Mouse (Mus musculus): ENCODE data around the gene Cecr2. TPM values are rescaled to one million over a fixed set of nuclear protein-coding genes. Genes with fewer than 3 reads are reported as not detected.
A peak's percentile ranks its signal among the peaks of the same experiment; 100 is the strongest.

Cecr2 gene
- polyA plus RNA-seq, 1 experiment = 7.6 TPM

- H3K4me3 ChIP-seq (replicated peaks; ENCODE audit: insufficient read depth, low read depth, low read length) = no peak overlapping the region
- no peak for TF ChIP-seq POLR2A (IDR thresholded peaks at IDR 0.05; ENCODE audit: borderline replicate concordance, insufficient read depth, low read length)
- DNase-seq = no peak
- 63% methylated on average over 3 of the region's 3 CpGs for WGBS
- no peaks in the 10 kb centered on the region for H3K27me3 ChIP-seq (ENCODE audit: control insufficient read depth, insufficient read depth, low read length)
- H3K27ac ChIP-seq (ENCODE audit: insufficient read depth, low read length) = no peak overlapping the region; the same call in 1 of the 2 replicates
- H3K4me1 ChIP-seq (ENCODE audit: control insufficient read depth, insufficient read depth, low read length) = peaks cover 8% of the 10 kb centered on the region
Measured at GRCm38 (mm10) chr6:120714806-120715205, 48.6 kb downstream of the Cecr2 start.

DNA sequence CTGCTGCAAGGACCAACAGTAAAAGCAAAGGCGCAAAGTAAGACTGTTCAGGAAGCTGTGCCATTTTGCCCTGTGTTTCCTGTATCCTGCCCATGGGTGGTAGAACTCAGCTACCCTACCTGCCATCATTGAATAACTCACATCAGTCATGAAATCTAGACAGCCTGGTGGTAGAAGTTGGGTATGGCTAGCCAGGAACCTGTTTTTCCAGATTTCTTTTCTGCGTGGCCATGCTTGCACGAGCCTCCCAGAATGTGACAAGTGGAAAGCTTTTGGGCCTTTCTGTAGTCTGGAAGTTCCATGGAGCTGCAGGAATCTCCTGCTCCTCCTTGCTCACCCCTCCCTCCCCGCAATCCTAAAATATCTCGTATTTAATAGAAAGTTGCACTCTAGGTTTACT lies 49.1 kb downstream of the Cecr2 start:
- TF ChIP-seq POLR2A (IDR thresholded peaks at IDR 0.05; ENCODE audit: borderline replicate concordance, insufficient read depth, low read length) = no peak
- TF ChIP-seq CTCF (IDR thresholded peaks at IDR 0.05; ENCODE audit: borderline replicate concordance, insufficient read depth, low read depth, low read length) = peak; percentile 16; the same call in 1 of the 2 replicates

GRCm38 (mm10) chr6:120715851-120716250 lies 49.7 kb downstream of the Cecr2 start:
- no peak for TF ChIP-seq POLR2A (IDR thresholded peaks at IDR 0.05; ENCODE audit: borderline replicate concordance, insufficient read depth, low read length)
- no peak for TF ChIP-seq CTCF (IDR thresholded peaks at IDR 0.05; ENCODE audit: borderline replicate concordance, insufficient read depth, low read depth, low read length)
- peak in 1 of 2 experiments; percentile 38 for DNase-seq
- no peak overlapping the region for H3K27ac ChIP-seq (ENCODE audit: insufficient read depth, low read length)

More for the DNA sequence above, 49.1 kb downstream of the Cecr2 start:
- no peaks in the 10 kb centered on the region for H3K27me3 ChIP-seq (ENCODE audit: control insufficient read depth, insufficient read depth, low read length)
- peaks cover 8% of the 10 kb centered on the region for H3K4me1 ChIP-seq (ENCODE audit: control insufficient read depth, insufficient read depth, low read length)
- DNase-seq = no peak
- no peak overlapping the region; the same call in 1 of the 2 replicates for H3K27ac ChIP-seq (ENCODE audit: insufficient read depth, low read length)
- no peak overlapping the region for H3K4me3 ChIP-seq (replicated peaks; ENCODE audit: insufficient read depth, low read depth, low read length)
- WGBS = 69% methylated on average over 5 of the region's 5 CpGs

DNA sequence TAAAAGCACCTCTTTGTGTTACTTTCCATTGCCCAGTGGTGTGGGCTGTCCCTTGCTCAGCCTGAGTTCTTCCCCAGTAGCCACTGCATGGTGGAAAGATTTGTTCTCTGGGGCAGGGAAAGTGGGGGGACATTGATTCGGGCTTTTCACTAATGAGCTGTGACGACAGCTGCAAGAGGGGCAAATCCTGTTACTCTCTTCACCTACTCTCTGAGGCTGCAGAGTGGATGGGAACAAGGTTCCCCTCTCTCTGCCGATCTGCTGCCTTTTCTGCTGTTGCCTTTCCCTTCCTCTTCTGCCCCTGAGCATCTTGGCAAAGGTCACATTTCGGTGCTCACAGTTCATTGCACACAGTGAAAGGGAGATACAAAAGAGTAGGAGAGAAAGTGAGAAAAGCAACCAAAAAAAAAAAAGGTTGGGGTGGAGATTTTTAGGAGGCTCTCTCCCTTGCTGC lies 50.4 kb downstream of the Cecr2 start:
- peaks cover 8% of the 10 kb centered on the region for H3K4me1 ChIP-seq (ENCODE audit: control insufficient read depth, insufficient read depth, low read length)
- H3K4me3 ChIP-seq (replicated peaks; ENCODE audit: insufficient read depth, low read depth, low read length) = no peak overlapping the region
- TF ChIP-seq CTCF (IDR thresholded peaks at IDR 0.05; ENCODE audit: borderline replicate concordance, insufficient read depth, low read depth, low read length) (no peak), POLR2A (IDR thresholded peaks at IDR 0.05; ENCODE audit: borderline replicate concordance, insufficient read depth, low read length) (no peak)
- no peak overlapping the region for H3K27ac ChIP-seq (ENCODE audit: insufficient read depth, low read length)
- peak in 1 of 2 experiments; percentile 30 for DNase-seq
- 10% methylated on average over 4 of the region's 4 CpGs for WGBS
- H3K27me3 ChIP-seq (ENCODE audit: control insufficient read depth, insufficient read depth, low read length) = no peaks in the 10 kb centered on the region

More at GRCm38 (mm10) chr6:120715851-120716250, 49.7 kb downstream of the Cecr2 start:
- H3K4me1 ChIP-seq (ENCODE audit: control insufficient read depth, insufficient read depth, low read length) = peaks cover 8% of the 10 kb centered on the region
- H3K27me3 ChIP-seq (ENCODE audit: control insufficient read depth, insufficient read depth, low read length) = no peaks in the 10 kb centered on the region
- H3K4me3 ChIP-seq (replicated peaks; ENCODE audit: insufficient read depth, low read depth, low read length) = no peak overlapping the region

GRCm38 (mm10) chr6:120725986-120726385 lies 59.8 kb downstream of the Cecr2 start:
- H3K27ac ChIP-seq (ENCODE audit: insufficient read depth, low read length) = no peak overlapping the region
- DNase-seq = peak in 1 of 2 experiments; percentile 49
- no peaks in the 10 kb centered on the region for H3K4me1 ChIP-seq (ENCODE audit: control insufficient read depth, insufficient read depth, low read length)
- H3K4me3 ChIP-seq (replicated peaks; ENCODE audit: insufficient read depth, low read depth, low read length) = no peak overlapping the region
- WGBS = 1% methylated on average over 2 of the region's 2 CpGs
- TF ChIP-seq POLR2A (IDR thresholded peaks at IDR 0.05; ENCODE audit: borderline replicate concordance, insufficient read depth, low read length) = no peak
- no peak for TF ChIP-seq CTCF (IDR thresholded peaks at IDR 0.05; ENCODE audit: borderline replicate concordance, insufficient read depth, low read depth, low read length)
- no peaks in the 10 kb centered on the region for H3K27me3 ChIP-seq (ENCODE audit: control insufficient read depth, insufficient read depth, low read length)

DNA sequence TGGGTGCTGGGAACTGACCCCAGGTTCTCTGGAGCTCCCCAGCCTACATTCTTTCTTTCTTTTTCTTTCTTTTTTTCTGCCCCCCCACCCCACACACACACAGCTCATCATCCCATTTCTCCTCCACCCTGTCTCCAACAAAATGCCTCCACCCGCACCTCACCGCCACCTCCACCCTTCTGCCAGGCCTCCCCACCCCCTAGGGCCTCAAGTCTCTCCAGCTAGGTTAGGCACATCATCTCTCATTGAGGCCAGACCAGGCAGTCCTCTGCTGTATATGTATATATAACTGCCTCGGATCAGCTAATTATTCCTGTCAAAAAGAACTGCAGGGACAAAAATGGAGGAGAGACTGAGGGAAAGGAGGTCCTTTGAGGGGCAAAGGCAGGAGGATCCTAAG lies 69.8 kb downstream of the Cecr2 start:
- Histone ChIP-seq H3K4me1 (ENCODE audit: control insufficient read depth, insufficient read depth, low read length) (0 out of 2 replicates have a peak, but pooled peaks cover 3% of the 10 kb centered on the region), H3K27ac (ENCODE audit: insufficient read depth, low read length) (no peak overlapping the region), H3K4me3 (replicated peaks; ENCODE audit: insufficient read depth, low read depth, low read length) (no peak overlapping the region), H3K27me3 (ENCODE audit: control insufficient read depth, insufficient read depth, low read length) (no peaks in the 10 kb centered on the region)
- WGBS = 92% methylated on average over 3 of the region's 3 CpGs
- TF ChIP-seq CTCF (IDR thresholded peaks at IDR 0.05; ENCODE audit: borderline replicate concordance, insufficient read depth, low read depth, low read length) (no peak), POLR2A (IDR thresholded peaks at IDR 0.05; ENCODE audit: borderline replicate concordance, insufficient read depth, low read length) (no peak)
- DNase-seq = no peak

GRCm38 (mm10) chr6:120736566-120736965 lies 70.4 kb downstream of the Cecr2 start:
- 58% methylated on average over 3 of the region's 3 CpGs for WGBS
- Histone ChIP-seq H3K27me3 (ENCODE audit: control insufficient read depth, insufficient read depth, low read length) (no peaks in the 10 kb centered on the region), H3K27ac (ENCODE audit: insufficient read depth, low read length) (no peak overlapping the region), H3K4me1 (ENCODE audit: control insufficient read depth, insufficient read depth, low read length) (0 out of 2 replicates have a peak, but pooled peaks cover 3% of the 10 kb centered on the region), H3K4me3 (replicated peaks; ENCODE audit: insufficient read depth, low read depth, low read length) (no peak overlapping the region)
- peak; percentile 44; the same call in 1 of the 2 replicates for TF ChIP-seq CTCF (IDR thresholded peaks at IDR 0.05; ENCODE audit: borderline replicate concordance, insufficient read depth, low read depth, low read length)
- TF ChIP-seq POLR2A (IDR thresholded peaks at IDR 0.05; ENCODE audit: borderline replicate concordance, insufficient read depth, low read length) = no peak
- peak in 1 of 2 experiments; percentile 63 for DNase-seq

- 80% methylated on average over 2 of the region's 2 CpGs for WGBS
- no peak for DNase-seq
- no peaks in the 10 kb centered on the region for H3K4me1 ChIP-seq (ENCODE audit: control insufficient read depth, insufficient read depth, low read length)
- no peak overlapping the region for H3K27ac ChIP-seq (ENCODE audit: insufficient read depth, low read length)
- H3K4me3 ChIP-seq (replicated peaks; ENCODE audit: insufficient read depth, low read depth, low read length) = no peak overlapping the region
- TF ChIP-seq POLR2A (IDR thresholded peaks at IDR 0.05; ENCODE audit: borderline replicate concordance, insufficient read depth, low read length) = no peak
- TF ChIP-seq CTCF (IDR thresholded peaks at IDR 0.05; ENCODE audit: borderline replicate concordance, insufficient read depth, low read depth, low read length) = no peak
- H3K27me3 ChIP-seq (ENCODE audit: control insufficient read depth, insufficient read depth, low read length) = no peaks in the 10 kb centered on the region
Measured at GRCm38 (mm10) chr6:120743130-120743529, 77.0 kb downstream of the Cecr2 start.
